Mouse (Mus musculus): ENCODE data around the gene Rreb1.

The Rreb1 gene

GRCm38 (mm10) chr13:37919711-37920277, 141.6 kb downstream of the Rreb1 start:
- no peak for DNase-seq

- DNase-seq = no peak
Observed at GRCm38 (mm10) chr13:37920727-37921126, 142.5 kb downstream of the Rreb1 start.

GRCm38 (mm10) chr13:37923091-37923490, 144.9 kb downstream of the Rreb1 start:
- no peak for DNase-seq

- no peak for DNase-seq
Observed at GRCm38 (mm10) chr13:37923643-37924460, 145.7 kb downstream of the Rreb1 start.

- DNase-seq = no peak
Observed at GRCm38 (mm10) chr13:37924461-37924948, 146.3 kb downstream of the Rreb1 start.

GRCm38 (mm10) chr13:37926394-37926793, 148.2 kb downstream of the Rreb1 start:
- DNase-seq = no peak

GRCm38 (mm10) chr13:37929532-37929931, 151.3 kb downstream of the Rreb1 start:
- DNase-seq = no peak

GRCm38 (mm10) chr13:37930091-37930490, 151.9 kb downstream of the Rreb1 start:
- no peak for DNase-seq

- no peak for DNase-seq
Observed at GRCm38 (mm10) chr13:37930621-37931020, 152.4 kb downstream of the Rreb1 start.

- DNase-seq = no peak
Observed at GRCm38 (mm10) chr13:37931210-37931922, 153.2 kb downstream of the Rreb1 start.

GRCm38 (mm10) chr13:37934075-37934474, 155.9 kb downstream of the Rreb1 start:
- DNase-seq = no peak

- DNase-seq = no peak
Observed at GRCm38 (mm10) chr13:37934920-37935319, 156.7 kb downstream of the Rreb1 start.

- no peak for DNase-seq
Observed at GRCm38 (mm10) chr13:37936351-37936750, 158.2 kb downstream of the Rreb1 start.

GRCm38 (mm10) chr13:37940167-37940566, 162.0 kb downstream of the Rreb1 start:
- DNase-seq = no peak

- no peak for DNase-seq
Observed at GRCm38 (mm10) chr13:37940649-37941048, 162.4 kb downstream of the Rreb1 start.

GRCm38 (mm10) chr13:37941138-37941645, 163.0 kb downstream of the Rreb1 start:
- no peak for DNase-seq

- no peak for DNase-seq
Observed at GRCm38 (mm10) chr13:37941950-37942886, 164.0 kb downstream of the Rreb1 start.

- DNase-seq = no peak
Observed at GRCm38 (mm10) chr13:37942887-37943331, 164.7 kb downstream of the Rreb1 start.

- no peak for DNase-seq
Observed at GRCm38 (mm10) chr13:37943466-37943865, 165.3 kb downstream of the Rreb1 start.

- DNase-seq = no peak
Observed at GRCm38 (mm10) chr13:37944306-37944705, 166.1 kb downstream of the Rreb1 start.

- DNase-seq = no peak
Observed at GRCm38 (mm10) chr13:37945392-37945791, 167.2 kb downstream of the Rreb1 start.

GRCm38 (mm10) chr13:37946734-37947133, 168.5 kb downstream of the Rreb1 start:
- DNase-seq = peak; percentile 51
